Comparison of ENCODE assay signal across 26 mouse cellular contexts in genomic region chr9:122847811-122848311, GRCm38 (mm10). TPM values are rescaled to one million over a fixed set of nuclear protein-coding genes. Genes with fewer than 3 reads are reported as not detected.
"Had no signal": no experiment of that assay in that cellular context is flagged by ENCODE, and none has a peak within 500 bp of the region (broad histone marks: within the 10 kb centered on the region; RNA-seq: fewer than 3 reads in every experiment).

No protein-coding gene starts in this region.

RNA-seq across cellular contexts. Expression of gene Gm35549, which starts 4.0 kb away (rescaled TPM):
- total RNA-seq: heart, postnatal 10 days; heart, postnatal 14 days; heart, postnatal 25 days; heart, postnatal 36 days; heart, postnatal 4 days; hematopoietic stem cell, adult 5-6 weeks; hindbrain, postnatal 0 days; layer of hippocampus, adult 18-20 months; layer of hippocampus, adult 2 months; layer of hippocampus, adult 8-10 months; layer of hippocampus, postnatal 10 days; layer of hippocampus, postnatal 14 days; layer of hippocampus, postnatal 25 days; layer of hippocampus, postnatal 36 days; left cerebral cortex, adult 18-20 months; left cerebral cortex, adult 2 months had no signal
- polyA plus RNA-seq: heart, embryonic 12.5 days; heart, embryonic 13.5 days; heart, embryonic 14.5 days; heart, embryonic 16.5 days; hindbrain, embryonic 10.5 days; hindbrain, postnatal 0 days; intestine, embryonic 15.5 days; intestine, embryonic 16.5 days; intestine, postnatal 0 days; kidney, adult 2 months; large intestine, adult 2 months had no signal
